Mouse (Mus musculus): ENCODE data around the gene Ube4b. TPM values are rescaled to one million over a fixed set of nuclear protein-coding genes. Genes with fewer than 3 reads are reported as not detected.
"Not testable (repeated sequence)": the region's sequence is repeated elsewhere in the genome, so short reads cannot be mapped to it uniquely, and the experiment has no call there.

Gene Ube4b
- total RNA-seq (2021): 10 to 100 TPM; 32.2 to 36.3 TPM
- long read RNA-seq, experiment 1, partial matches to known transcripts: 2 of 7 reads
- long read RNA-seq, experiment 1, other reads (novel, unspliced or antisense): 4 of 7 reads
- long read RNA-seq, experiment 2, partial matches to known transcripts: 3 of 9 reads
- long read RNA-seq, experiment 2, other reads (novel, unspliced or antisense): 4 of 9 reads

DNA sequence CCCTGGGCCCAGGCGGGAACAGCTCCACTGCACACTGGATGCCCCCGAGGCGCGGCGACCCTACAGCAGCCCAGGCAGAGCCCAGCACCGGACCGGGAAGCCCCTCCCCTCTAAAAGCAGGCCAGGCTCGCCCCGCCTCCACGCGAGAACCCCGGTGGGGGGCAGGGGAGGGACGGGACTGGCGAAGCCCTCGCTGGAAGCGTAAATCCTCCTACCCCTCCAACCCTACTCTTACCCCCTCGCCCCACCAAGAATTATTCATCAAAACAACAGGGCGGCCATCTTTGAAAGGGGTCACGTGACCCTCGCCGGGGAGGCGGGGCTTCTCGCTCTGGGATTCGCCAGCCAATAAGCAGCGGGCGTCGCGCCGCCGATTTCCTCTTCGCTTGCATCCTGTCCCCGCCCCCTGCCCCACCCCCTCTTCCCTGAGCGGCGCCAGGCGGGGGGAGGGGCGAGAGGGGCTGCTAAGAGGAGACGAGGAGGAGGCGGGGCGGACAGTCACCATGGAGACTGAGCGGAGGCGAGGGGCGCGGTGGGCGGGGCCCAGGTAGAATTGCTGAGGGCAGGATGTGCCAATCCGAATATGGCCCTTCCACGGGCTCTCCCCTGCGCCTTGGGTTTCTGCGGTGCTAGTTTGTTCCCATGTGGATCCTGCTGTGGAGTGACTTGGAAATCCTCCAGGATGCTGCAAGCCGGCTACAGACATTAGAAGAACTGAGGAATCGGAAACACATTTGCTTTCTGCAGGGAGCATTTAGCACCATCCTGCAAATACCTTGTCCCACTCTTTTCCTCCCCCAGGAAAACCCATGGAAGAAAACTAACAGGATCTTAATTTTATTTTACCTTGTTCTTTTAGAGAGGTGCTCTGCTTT is at the start of gene Ube4b:
Ube4b (minus strand) TSS at position 425 of the 875 bp plus-strand sequence.
- peak; percentile 97 for DNase-seq

DNA sequence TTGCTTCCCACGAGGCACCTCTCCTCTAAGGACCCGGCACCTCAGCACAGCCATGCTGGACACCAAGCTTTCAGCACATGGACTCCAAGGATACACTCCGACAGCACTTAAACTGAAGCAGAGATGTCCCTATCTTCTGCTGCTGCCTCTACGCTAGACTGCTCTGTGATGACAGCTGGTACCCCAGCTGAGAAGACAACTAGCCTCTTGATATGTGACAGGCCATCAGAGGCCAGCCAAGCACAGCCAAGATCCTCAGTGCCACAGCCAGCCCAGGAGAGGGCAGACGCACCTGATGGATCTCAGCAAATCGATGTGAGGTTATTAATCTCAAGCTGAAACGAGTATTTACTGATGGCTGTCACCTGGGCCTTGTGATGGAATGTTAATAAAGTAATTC is 48.5 kb upstream of the Ube4b start:
- no peak for DNase-seq

GRCm38 (mm10) chr4:149469557-149469956 is 43.0 kb upstream of the Ube4b start:
- no peak for DNase-seq

DNA sequence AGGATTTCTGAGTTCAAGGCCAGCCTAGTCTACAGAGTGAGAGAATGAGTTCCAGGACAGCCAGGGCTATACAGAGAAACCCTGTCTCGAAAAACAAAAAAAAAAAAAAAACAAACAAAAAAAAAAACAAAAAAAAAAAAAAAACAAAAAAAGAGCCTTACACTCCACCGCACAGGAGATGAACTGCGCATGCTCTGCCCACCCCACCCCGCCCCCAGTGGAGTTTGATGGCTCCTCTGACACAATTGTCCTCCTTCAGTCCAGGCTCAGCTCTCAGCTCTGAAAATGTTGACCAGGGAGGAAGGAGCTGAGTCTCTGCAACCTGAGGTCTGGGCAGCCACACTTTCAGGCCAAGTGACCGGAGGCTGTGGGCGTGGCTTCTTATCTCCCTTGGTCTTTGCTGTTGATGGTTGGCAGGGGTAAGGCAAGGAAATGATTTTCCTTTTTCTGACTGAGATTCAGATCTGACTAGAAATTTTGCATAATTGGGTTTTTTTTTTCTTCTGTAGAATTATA is 36.9 kb upstream of the Ube4b start:
- DNase-seq: no peak

- no peak for DNase-seq
Observed at GRCm38 (mm10) chr4:149462305-149462971, 35.9 kb upstream of the Ube4b start.

GRCm38 (mm10) chr4:149461579-149462304 is 35.2 kb upstream of the Ube4b start:
- DNase-seq: no peak

GRCm38 (mm10) chr4:149460475-149460874 is 33.9 kb upstream of the Ube4b start:
- DNase-seq: not testable (repeated sequence)

GRCm38 (mm10) chr4:149459425-149459824 is 32.9 kb upstream of the Ube4b start:
- DNase-seq: no peak

DNA sequence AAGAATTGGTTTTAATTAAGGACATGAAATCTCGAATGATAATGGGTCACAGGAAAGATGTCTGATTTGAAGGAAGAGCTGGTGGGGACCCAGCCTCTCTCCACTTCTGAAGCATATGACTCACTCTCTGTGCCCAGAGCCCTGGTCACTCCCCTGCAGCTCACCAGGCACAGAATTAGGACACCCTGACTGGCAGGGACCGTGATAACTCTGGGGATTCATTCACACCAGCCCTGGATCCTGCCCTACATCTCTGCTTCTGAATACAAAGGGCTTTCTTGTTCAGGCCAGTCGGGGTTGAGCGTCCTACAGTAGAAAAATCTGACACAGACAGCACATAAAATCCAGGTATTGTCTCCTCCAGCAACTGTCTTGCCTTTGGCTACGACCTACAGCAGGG is 32.0 kb upstream of the Ube4b start:
- DNase-seq: no peak

GRCm38 (mm10) chr4:149457831-149458430 is 31.4 kb upstream of the Ube4b start:
- DNase-seq: no peak

- DNase-seq: not testable (repeated sequence)
Observed at GRCm38 (mm10) chr4:149457163-149457562, 30.6 kb upstream of the Ube4b start.

GRCm38 (mm10) chr4:149454879-149455278 is 28.3 kb upstream of the Ube4b start, which contains the start of gene Rbp7:
Gene Rbp7 (minus strand): TSS chr4:149454978.
- DNase-seq: no peak

DNA sequence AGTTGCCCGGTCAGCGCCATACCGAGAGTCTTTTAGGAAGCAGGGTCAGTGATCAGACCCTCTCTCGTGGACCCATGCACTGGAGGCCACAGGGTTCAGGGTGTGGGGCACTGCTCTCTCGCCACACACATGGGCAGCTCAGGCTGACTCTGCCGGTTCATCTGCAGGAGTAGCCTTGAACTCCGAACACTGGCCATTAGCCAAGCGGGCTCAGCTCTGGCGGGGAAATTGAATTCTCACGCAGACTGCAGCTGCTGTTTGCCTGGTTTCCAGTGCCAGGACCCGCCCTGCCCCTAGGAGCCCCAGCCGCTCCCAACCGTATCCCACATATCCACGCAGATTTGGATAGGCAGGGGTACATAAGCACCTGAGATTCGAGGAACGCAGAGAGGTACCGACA is 27.7 kb upstream of the Ube4b start:
- DNase-seq: no peak

DNA sequence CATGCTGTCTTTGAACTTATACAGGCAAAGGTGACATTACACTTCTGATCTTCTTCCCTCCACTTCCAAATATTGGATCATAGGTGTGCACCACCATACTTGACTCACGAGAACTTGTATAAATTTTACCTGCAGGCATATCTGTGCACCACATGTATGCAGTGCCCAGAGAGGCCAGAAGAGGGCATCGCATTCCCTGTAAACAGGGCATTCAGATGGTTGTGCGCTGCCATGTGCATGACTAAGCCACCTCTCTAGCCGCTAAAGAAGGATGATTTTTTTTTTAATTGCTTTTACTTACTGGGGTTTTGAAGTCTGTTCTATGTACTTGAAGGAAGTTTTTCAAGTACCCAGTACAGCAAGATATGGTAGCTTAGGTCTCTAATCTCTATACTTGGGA is 27.1 kb upstream of the Ube4b start:
- DNase-seq: no peak

GRCm38 (mm10) chr4:149450636-149451035 is 24.1 kb upstream of the Ube4b start:
- no peak for DNase-seq

DNA sequence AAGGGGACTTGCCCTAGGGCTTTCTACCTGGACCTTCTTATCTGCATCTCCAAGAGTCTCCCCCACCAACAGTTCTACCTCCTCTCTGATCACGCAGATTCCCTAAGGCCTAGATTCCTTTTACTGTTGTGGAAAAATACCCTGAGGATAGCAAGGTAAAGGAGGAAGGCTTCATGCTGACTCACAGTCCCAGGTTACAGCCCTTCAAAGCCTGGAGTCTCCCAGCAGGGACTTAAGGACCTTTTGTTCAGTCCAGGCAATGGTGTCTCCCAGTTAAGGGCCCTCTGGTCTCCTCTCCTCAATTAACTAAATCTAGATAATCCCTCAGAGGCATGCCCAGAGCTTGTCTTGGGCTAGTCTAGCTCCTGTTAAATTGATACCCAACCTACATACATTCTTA is 19.8 kb upstream of the Ube4b start:
- no peak for DNase-seq

GRCm38 (mm10) chr4:149445868-149446267 is 19.3 kb upstream of the Ube4b start:
- DNase-seq: no peak

- DNase-seq: peak; percentile 90
Observed at GRCm38 (mm10) chr4:149444964-149445701, 18.6 kb upstream of the Ube4b start.

GRCm38 (mm10) chr4:149444465-149444864 is 17.9 kb upstream of the Ube4b start:
- no peak for DNase-seq

DNA sequence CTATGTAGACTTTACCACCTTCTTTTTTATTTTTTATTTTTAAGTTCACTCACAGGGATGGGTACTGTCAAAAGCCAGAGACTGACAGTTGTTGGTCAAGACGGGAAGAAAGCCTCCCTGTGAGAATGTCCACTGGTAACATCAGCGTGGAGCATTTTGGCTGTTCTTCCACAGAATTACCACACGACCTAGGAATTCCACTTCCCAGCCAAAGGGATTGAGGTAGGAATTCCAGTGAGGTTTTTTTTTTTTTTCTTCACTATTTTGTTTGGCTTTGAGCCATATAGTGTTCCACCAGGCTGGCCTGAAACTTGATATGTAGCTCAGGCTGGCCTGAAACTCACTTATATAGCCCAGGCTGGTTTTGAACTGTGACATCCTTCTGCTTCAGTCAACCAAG is 15.9 kb upstream of the Ube4b start:
- DNase-seq: no peak

- DNase-seq: no peak
Observed at GRCm38 (mm10) chr4:149440576-149440975, 14.0 kb upstream of the Ube4b start.

All from gastrocnemius, postnatal 25 days (tissue).